In genomic region chr6:142814495-142814921, GRCm38 (mm10) we compare ENCODE assay signal across 8 mouse cellular contexts. TPM values are rescaled to one million over a fixed set of nuclear protein-coding genes. Genes with fewer than 3 reads are reported as not detected.
A peak's percentile ranks its signal among the peaks of the same experiment; 100 is the strongest.
DNase-seq lines count a peak whose midpoint lies in the region; ATAC-seq lines count a peak whose summit lies in the region.

No protein-coding gene starts in this region.

- H3K4me1 ChIP-seq in hindbrain, embryonic 11.5 days (replicated peaks; ENCODE audit: control insufficient read depth, insufficient read depth, low read length): no peaks in the 10 kb centered on the region; the same call in 1 of the 2 replicates
- H3K4me1 ChIP-seq in lung, embryonic 16.5 days (replicated peaks; ENCODE audit: control insufficient read depth, insufficient read depth, low read length): no peaks in the 10 kb centered on the region

- H3K9me3 ChIP-seq in hindbrain, embryonic 11.5 days (ENCODE audit: control insufficient read depth, low read length): no peaks in the 10 kb centered on the region
- H3K9me3 ChIP-seq in lung, embryonic 16.5 days (ENCODE audit: control insufficient read depth, low read length): no peaks in the 10 kb centered on the region

- no peak for ATAC-seq in hindbrain, embryonic 11.5 days (ENCODE audit: low FRiP score)
- ATAC-seq in lung, embryonic 16.5 days (ENCODE audit: low read depth): peak; percentile 59; the same call in 1 of the 2 replicates

- H3K27me3 ChIP-seq in hindbrain, embryonic 11.5 days (ENCODE audit: control insufficient read depth, insufficient read depth, low read length): no peaks in the 10 kb centered on the region
- H3K27me3 ChIP-seq in lung, embryonic 16.5 days (ENCODE audit: control insufficient read depth, insufficient read depth, low read depth, low read length): no peaks in the 10 kb centered on the region

- WGBS in hindbrain, embryonic 11.5 days: 8% methylated on average over 15 of the region's 15 CpGs
- WGBS in lung, embryonic 16.5 days: 3% methylated on average over 15 of the region's 15 CpGs

- peak overlapping the region; percentile 37; the same call in 1 of the 2 replicates for H3K9ac ChIP-seq in hindbrain, embryonic 11.5 days (ENCODE audit: low read depth, low read length)
- H3K9ac ChIP-seq in lung, embryonic 16.5 days (ENCODE audit: low read length): peak overlapping the region; percentile 55

- H3K27ac ChIP-seq in hindbrain, embryonic 11.5 days (ENCODE audit: low read depth, low read length): no peak overlapping the region
- H3K27ac ChIP-seq in lung, embryonic 16.5 days (ENCODE audit: low read length): no peak overlapping the region

- H3K4me3 ChIP-seq in hindbrain, embryonic 11.5 days (ENCODE audit: low read depth, low read length): peak overlapping the region; percentile 23; the same call in 1 of the 2 replicates
- peak overlapping the region; percentile 47 for H3K4me3 ChIP-seq in lung, embryonic 16.5 days (ENCODE audit: low read length)

- no peaks in the 10 kb centered on the region for H3K36me3 ChIP-seq in hindbrain, embryonic 11.5 days (ENCODE audit: control insufficient read depth, insufficient read depth, low read length)
- H3K36me3 ChIP-seq in lung, embryonic 16.5 days (ENCODE audit: control insufficient read depth, insufficient read depth, low read length): no peaks in the 10 kb centered on the region

- DNase-seq in NIH3T3 (ENCODE audit: low read depth): peak; percentile 93
- DNase-seq in cerebellum, adult 9-10 months: peak; percentile 91
- DNase-seq in frontal cortex, postnatal 10 days (ENCODE audit: low spot score in 2 of 2): peak; percentile 52 to 81
- peak; percentile 96 for DNase-seq in hindbrain, embryonic 11.5 days (ENCODE audit: low spot score)
- DNase-seq in layer of hippocampus, adult 9-11 months: peak; percentile 79
- peak; percentile 45 for DNase-seq in ovary, postnatal 10 days (ENCODE audit: low spot score)
- peak; percentile 91 for DNase-seq in thymus, postnatal 0 days (ENCODE audit: low spot score)

- H3K4me2 ChIP-seq in hindbrain, embryonic 11.5 days (replicated peaks; ENCODE audit: low read depth, low read length): peak overlapping the region; percentile 32
- peak overlapping the region; percentile 69 for H3K4me2 ChIP-seq in lung, embryonic 16.5 days (ENCODE audit: low read depth, low read length)

RNA-seq across cellular contexts. Expression of gene Sult6b2, which starts 10.2 kb away (rescaled TPM):
- polyA plus RNA-seq in hindbrain, embryonic 11.5 days (2014; fragmentation: Nextera tagmentation; extraction: Ambion mirVana): 0.08 TPM in 1 of 2 replicates, not detected in the other
- not detected in 2 replicates for polyA plus RNA-seq in lung, embryonic 16.5 days (2015; fragmentation: Nextera tagmentation; extraction: Ambion mirVana)
- polyA plus RNA-seq in thymus, postnatal 0 days (2015; fragmentation: Nextera tagmentation; extraction: Ambion mirVana): 0.14 TPM in 1 of 2 replicates, not detected in the other

RNA-seq across cellular contexts. Expression of gene Cmas, which starts 58.0 kb away (rescaled TPM):
- polyA plus RNA-seq in hindbrain, embryonic 11.5 days (2014; fragmentation: Nextera tagmentation; extraction: Ambion mirVana): 137 and 139 TPM in 2 replicates
- polyA plus RNA-seq in lung, embryonic 16.5 days (2015; fragmentation: Nextera tagmentation; extraction: Ambion mirVana): 61.7 and 65.1 TPM in 2 replicates
- 84.6 and 94.4 TPM in 2 replicates for polyA plus RNA-seq in thymus, postnatal 0 days (2015; fragmentation: Nextera tagmentation; extraction: Ambion mirVana)

Comparison
In these comparisons a context has a peak if more than half of its experiments do, and no peak if none do; other contexts are left out.
1. DNase-seq: peak in every context shown above with its lines; median percentile 96 in hindbrain, embryonic 11.5 days; 93 in NIH3T3; 91 in cerebellum, adult 9-10 months; 91 in thymus, postnatal 0 days; 79 in layer of hippocampus, adult 9-11 months; 66 in frontal cortex, postnatal 10 days; 45 in ovary, postnatal 10 days.